Mouse (Mus musculus) heart, adult 2 months (tissue): ENCODE results near the gene Gm826. TPM values are rescaled to one million over a fixed set of nuclear protein-coding genes. Genes with fewer than 3 reads are reported as not detected.

Experiments
- DNase-seq, 2 experiments: peaks; one replicate each; pipeline ENCODE4 v3.0.0; 2021
- H3K27ac ChIP-seq: fragments of 200-600 bp; 2 replicates; pipeline ENCODE4 v1.8.1; 2022
- H3K27me3 ChIP-seq: fragments of 200-500 bp; 2 replicates; pipeline ENCODE4 v1.6.1; 2012; ENCODE audit warnings: mild to moderate bottlenecking, low read length, inconsistent platforms, mixed read lengths; ENCODE audit not compliant: control insufficient read depth, insufficient read depth
- H3K36me3 ChIP-seq: fragments of 200-500 bp; 2 replicates; pipeline ENCODE4 v1.6.1; 2012; ENCODE audit warnings: low read length, inconsistent platforms; ENCODE audit not compliant: control insufficient read depth, insufficient read depth
- H3K4me1 ChIP-seq: fragments of 200-500 bp; 2 replicates; pipeline ENCODE4 v1.6.1; 2011; ENCODE audit warnings: low read length; ENCODE audit not compliant: control insufficient read depth, insufficient read depth
- H3K4me3 ChIP-seq: fragments of 200-600 bp; 2 replicates; pipeline ENCODE4 v1.8.1; 2022
- H3K79me2 ChIP-seq: fragments of 200-500 bp; replicated peaks from 2 replicates; pipeline ENCODE4 v1.6.1; 2012; ENCODE audit warnings: mild to moderate bottlenecking, inconsistent platforms, low read length, moderate library complexity, mixed read lengths; ENCODE audit not compliant: control insufficient read depth, insufficient read depth
- H3K9ac ChIP-seq: fragments of 200-500 bp; 2 replicates; pipeline ENCODE4 v1.6.1; 2012; ENCODE audit warnings: low read depth, mild to moderate bottlenecking, control low read depth, inconsistent platforms, low read length, mixed read lengths
- CTCF ChIP-seq: fragments of 200-600 bp; IDR thresholded peaks from 2 replicates; pipeline ENCODE4 v1.8.1; 2022; ENCODE audit warnings: antibody characterized with exemption, mild to moderate bottlenecking, moderate library complexity
- EP300 ChIP-seq: fragments of 200-500 bp; IDR thresholded peaks from 2 replicates; pipeline ENCODE4 v1.6.1; 2011; ENCODE audit warnings: low read depth, low read length, control low read depth; ENCODE audit not compliant: insufficient read depth
- POLR2A ChIP-seq: fragments of 200-500 bp; IDR thresholded peaks from 2 replicates; pipeline ENCODE4 v1.6.1; 2011; ENCODE audit warnings: mild to moderate bottlenecking, low read depth, low read length, control low read depth; ENCODE audit not compliant: insufficient read depth
- WGBS: fragments of 180-500 bp; shearing (Covaris S2); methylation state at CpG from one replicate; pipeline ENCODE4 v1.1.7; 2018; 5-methylcytosine and 5-hydroxymethylcytosine counted together
- intact Hi-C: fragments of 180-260 bp; cut with DNase I; formaldehyde crosslinking; loops from one replicate; pipeline ENCODE4 v1.15.1; 2025
- polyA plus RNA-seq: library from polyadenylated mRNA; depleted of rRNA; stranded (reverse); fragments of >200 nt; gene quantifications from 2 replicates; pipeline ENCODE4 v1.2.3, GENCODE M21; 2012
- total RNA-seq, 2 experiments: library from RNA; stranded (reverse); gene quantifications; 2 replicates each; pipeline ENCODE4 v1.2.3; 2021

Gm826 gene
- total and polyA plus RNA-seq, 3 experiments = 7.8 to 10.9 (median 8.3) TPM

DNA sequence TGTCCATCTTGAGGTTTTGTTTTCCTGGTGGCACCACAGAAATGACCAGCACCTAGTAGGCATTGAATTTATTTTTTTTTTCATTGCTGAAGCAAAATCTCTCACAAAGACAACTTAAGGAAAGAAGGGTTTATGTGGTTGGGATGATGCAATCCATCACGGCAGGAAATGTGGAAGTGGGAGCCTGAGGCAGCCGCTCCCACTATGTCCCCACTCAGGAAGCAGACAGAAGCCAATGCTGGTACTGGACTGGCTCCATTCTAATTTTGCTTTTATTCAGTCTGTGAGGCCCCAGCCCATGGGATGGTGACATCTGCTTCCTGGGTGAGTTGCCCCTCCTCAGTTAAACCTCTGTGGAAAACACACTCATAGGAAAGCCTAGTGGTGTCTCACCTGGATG lies 30.0 kb downstream of the Gm826 start:
- H3K4me1 ChIP-seq = no peaks in the 10 kb centered on the region
- TF ChIP-seq POLR2A (no peak), CTCF (no peak), EP300 (no peak)
- no peak for DNase-seq
- H3K27ac ChIP-seq = no peak overlapping the region
- H3K27me3 ChIP-seq = no peaks in the 10 kb centered on the region
- intact Hi-C loops = no loop called here
- no peaks in the 10 kb centered on the region for H3K36me3 ChIP-seq
- no peak overlapping the region for H3K9ac ChIP-seq
- no peak overlapping the region for H3K4me3 ChIP-seq
- H3K79me2 ChIP-seq = no peaks in the 10 kb centered on the region
- 54% methylated on average over 2 of the region's 2 CpGs for WGBS

DNA sequence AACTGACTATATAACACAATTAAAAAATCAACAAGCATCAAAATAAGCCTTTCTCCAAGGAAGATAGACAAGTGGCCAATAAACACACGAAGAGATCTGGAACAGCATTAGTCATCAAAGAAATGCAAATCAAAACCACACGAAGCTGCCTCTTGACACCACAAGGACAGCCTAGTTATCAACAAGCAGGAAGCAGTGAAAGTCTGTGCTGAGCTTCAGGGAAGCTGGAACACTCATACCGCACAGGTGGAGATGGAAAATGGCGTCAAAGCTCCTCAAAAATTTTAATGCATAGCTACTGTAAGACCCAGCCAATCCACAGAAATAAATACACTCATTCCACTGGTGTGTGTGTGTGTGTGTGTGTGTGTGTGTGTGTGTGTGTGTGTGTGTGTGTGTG lies 31.9 kb downstream of the Gm826 start:
- TF ChIP-seq POLR2A = no peak
- TF ChIP-seq EP300 = no peak
- no peak for TF ChIP-seq CTCF
- no peak overlapping the region for H3K27ac ChIP-seq
- H3K79me2 ChIP-seq = no peaks in the 10 kb centered on the region
- WGBS = 58% methylated on average over 4 of the region's 4 CpGs
- H3K36me3 ChIP-seq = no peaks in the 10 kb centered on the region
- DNase-seq = no peak
- intact Hi-C loops = no loop called here
- H3K4me1 ChIP-seq = no peaks in the 10 kb centered on the region
- no peak overlapping the region for H3K9ac ChIP-seq
- H3K27me3 ChIP-seq = no peaks in the 10 kb centered on the region
- H3K4me3 ChIP-seq = no peak overlapping the region

DNA sequence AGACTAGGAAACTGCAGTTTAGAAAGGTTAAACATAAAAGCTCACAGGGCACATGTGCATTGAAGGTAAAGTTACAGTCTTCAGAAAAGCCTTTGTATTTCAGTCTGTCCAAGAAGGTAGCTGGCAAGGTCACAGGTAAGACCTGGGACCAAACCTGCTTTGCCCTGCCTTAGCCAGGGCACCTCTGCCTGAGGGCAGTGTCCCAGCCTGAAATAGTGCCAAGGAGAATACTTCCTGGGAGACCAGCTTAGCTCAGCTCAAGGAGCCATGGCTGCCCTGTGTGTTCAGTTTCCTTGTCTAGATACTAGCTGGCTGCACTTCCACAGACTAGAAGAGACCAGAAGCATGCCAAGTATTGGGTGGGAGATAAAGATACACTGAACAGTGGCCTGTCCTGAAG lies 35.4 kb downstream of the Gm826 start:
- no peak overlapping the region for H3K9ac ChIP-seq
- no peak overlapping the region for H3K4me3 ChIP-seq
- H3K27me3 ChIP-seq = no peaks in the 10 kb centered on the region
- H3K79me2 ChIP-seq = no peaks in the 10 kb centered on the region
- H3K4me1 ChIP-seq = no peaks in the 10 kb centered on the region
- H3K27ac ChIP-seq = no peak overlapping the region
- DNase-seq = no peak
- no peaks in the 10 kb centered on the region for H3K36me3 ChIP-seq
- no peak for TF ChIP-seq CTCF
- TF ChIP-seq POLR2A = no peak
- no peak for TF ChIP-seq EP300
- intact Hi-C loops = no loop called here

DNA sequence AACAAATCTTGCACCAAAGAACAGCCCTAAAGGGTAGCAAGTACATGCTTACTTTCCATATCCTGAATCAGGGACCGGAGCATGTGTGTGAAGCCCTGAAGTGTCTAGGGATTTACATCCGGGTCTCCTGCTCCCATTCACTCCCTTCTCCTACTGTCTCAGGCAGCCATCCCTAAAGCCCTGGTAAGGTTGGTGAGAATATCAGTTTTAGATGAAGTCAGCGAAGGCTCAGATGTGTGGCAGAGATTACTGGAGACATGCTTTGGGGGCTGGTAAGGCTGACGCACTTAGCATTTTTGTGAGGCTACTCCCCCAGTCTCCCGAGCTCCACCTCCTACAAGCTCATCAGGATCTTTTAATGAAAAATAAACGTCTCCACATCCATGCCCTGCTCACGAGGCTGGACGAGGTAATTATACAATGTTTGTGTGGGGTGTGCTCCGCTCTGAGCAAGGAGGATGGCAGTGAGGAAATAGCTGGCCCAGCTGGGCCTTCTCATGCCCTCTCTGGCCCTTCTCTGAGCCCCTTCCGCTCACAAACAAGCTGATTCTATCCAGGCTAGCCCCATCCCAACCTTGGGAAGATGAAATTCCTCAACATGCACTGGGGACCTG lies 45.3 kb downstream of the Gm826 start:
- no peak for DNase-seq
- intact Hi-C loops = no loop called here
- H3K27ac ChIP-seq = no peak overlapping the region
- no peak overlapping the region for H3K9ac ChIP-seq
- no peak for TF ChIP-seq EP300
- TF ChIP-seq CTCF = no peak
- no peak for TF ChIP-seq POLR2A
- no peaks in the 10 kb centered on the region for H3K79me2 ChIP-seq
- H3K4me1 ChIP-seq = no peaks in the 10 kb centered on the region
- H3K27me3 ChIP-seq = no peaks in the 10 kb centered on the region
- no peak overlapping the region for H3K4me3 ChIP-seq
- WGBS = 73% methylated on average over 10 of the region's 10 CpGs
- no peaks in the 10 kb centered on the region for H3K36me3 ChIP-seq

DNA sequence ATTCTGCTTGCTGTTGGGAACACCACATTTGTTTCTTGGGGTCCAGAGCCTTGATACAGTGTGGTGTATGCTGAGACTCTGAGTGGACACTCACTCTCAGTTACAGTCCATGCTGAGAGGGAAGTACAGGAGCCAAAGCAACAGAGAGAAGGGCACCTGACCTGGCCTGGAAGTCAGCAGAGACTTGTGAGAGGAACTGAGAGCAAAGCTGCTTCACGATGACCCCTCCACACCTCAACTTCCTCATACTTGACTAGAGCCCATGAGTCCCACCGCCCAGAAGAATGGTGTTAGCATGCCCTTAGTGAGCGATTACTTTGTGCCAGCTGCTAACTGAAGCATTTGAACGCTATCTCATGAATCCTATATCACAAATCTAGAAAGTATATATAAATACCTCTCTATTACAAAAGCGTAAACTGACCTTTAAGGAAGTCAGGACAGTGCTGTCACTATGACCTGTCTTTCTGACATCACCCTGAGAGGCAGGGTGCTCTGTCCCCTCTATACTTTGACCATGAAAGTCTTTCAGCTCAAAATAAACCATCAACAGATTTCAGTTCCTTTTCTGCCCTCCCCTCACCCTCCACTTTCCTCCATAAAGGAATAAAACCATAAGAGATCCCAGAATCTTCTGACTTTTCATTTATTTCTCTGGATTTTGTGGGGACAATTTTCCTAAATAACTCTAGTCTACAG lies 57.9 kb downstream of the Gm826 start:
- H3K4me3 ChIP-seq = no peak overlapping the region
- H3K27ac ChIP-seq = no peak overlapping the region
- no peaks in the 10 kb centered on the region for H3K36me3 ChIP-seq
- intact Hi-C loops = loop anchor here (1.0 kb wide), 1 partner anchor 42 kb away; no protein-coding TSS in a partner anchor
- peak in 1 of 2 experiments; percentile 25 for DNase-seq
- 82% methylated on average over 5 of the region's 5 CpGs for WGBS
- H3K79me2 ChIP-seq = no peaks in the 10 kb centered on the region
- H3K9ac ChIP-seq = no peak overlapping the region
- no peaks in the 10 kb centered on the region for H3K4me1 ChIP-seq
- H3K27me3 ChIP-seq = no peaks in the 10 kb centered on the region
- no peak for TF ChIP-seq CTCF
- TF ChIP-seq EP300 = no peak
- no peak for TF ChIP-seq POLR2A

DNA sequence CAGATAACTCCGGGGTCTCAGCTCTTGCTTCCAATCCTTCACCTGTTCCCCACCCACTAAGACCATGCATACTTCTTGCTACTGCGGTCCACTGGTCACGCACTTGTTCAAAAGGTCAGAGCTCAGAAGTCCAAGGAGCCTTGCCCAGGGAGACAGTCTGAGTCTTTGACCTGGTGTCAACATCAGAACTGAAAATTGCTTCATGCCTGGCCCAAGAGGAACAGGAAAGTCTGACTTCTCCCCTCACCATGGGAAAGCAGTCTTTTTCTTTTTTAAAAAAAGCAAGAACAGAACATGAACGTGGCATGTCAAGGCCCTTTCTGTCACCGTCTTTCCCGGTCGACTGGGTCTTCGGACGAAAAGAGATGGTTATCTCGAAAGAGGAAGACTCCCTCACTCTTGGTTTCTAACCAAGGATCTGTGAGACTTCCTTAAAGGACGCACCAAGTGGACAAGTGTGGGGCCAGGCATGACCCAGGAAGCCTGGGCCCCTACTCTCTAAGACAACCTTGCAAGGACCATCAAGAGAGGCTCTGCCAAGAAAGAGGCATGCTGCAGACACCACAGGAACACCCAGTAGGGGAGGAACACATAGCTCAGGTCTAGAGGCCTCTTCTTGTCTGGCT lies 66.0 kb downstream of the Gm826 start:
- Histone ChIP-seq H3K4me1 (no peaks in the 10 kb centered on the region), H3K27ac (no peak overlapping the region), H3K27me3 (no peaks in the 10 kb centered on the region), H3K79me2 (no peaks in the 10 kb centered on the region), H3K9ac (no peak overlapping the region), H3K36me3 (no peaks in the 10 kb centered on the region), H3K4me3 (no peak overlapping the region)
- DNase-seq = no peak
- intact Hi-C loops = no loop called here
- TF ChIP-seq POLR2A (no peak), EP300 (no peak), CTCF (no peak)
- 76% methylated on average over 11 of the region's 11 CpGs for WGBS
